Mouse (Mus musculus) embryo, embryonic 9.5 days (tissue): Measurements from ENCODE around the gene Six3.

ENCODE experiments used
- DNase-seq: peaks from one replicate; pipeline ENCODE4 v3.0.0-alpha.2; 2017; ENCODE audit errors: extremely low spot score

Gene Six3

DNA sequence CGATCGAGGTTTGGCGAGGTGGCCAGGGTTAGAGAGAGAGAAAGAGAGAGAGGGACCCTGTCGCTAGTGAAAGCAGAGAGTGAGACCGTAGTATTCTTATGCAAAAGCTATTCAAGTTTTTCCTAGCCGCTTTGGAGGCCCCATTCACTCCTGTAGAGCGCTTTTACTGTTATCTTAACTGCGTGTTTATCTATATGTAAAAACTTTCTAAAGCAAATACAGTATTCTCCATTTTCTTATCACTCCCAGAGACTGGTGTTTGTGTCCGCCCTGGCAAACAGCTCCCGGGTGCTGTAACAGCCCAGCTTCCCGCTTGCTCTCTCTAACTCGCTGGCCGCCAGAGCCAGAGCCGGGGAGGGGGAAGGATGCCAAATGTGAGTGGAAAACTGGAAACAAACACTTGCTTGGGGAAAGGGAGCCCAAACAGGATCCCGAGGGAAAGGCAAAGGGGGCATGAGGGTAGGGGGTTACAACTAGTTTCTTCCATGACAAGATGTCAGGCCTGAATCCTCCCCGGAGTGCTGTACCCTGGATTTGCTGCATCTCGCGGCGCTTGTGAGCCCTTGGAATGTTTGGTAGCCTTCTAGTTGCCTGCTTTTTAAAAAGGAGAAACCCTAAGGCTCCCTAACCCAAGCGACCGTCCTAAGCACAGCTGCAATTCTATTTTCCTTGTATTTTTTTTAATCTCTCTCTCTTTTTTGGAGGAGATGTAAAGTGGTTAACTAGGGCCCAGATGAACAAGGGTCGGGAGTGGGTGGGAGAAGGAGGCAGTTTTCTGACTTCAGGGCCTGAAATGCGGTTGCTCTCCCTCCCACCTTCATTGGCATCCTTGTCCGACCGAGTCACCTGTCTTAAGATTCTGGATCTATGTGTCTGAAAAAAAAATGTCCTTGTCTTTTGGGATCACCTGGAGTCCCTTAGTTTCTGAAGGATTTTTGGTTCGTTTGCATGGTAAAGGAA is 11.9 kb downstream of the Six3 start:
- DNase-seq = peak; percentile 75

GRCm38 (mm10) chr17:85626091-85626860 is 12.9 kb downstream of the Six3 start:
- DNase-seq = no peak

GRCm38 (mm10) chr17:85627751-85628150 is 14.3 kb downstream of the Six3 start:
- DNase-seq = no peak

DNA sequence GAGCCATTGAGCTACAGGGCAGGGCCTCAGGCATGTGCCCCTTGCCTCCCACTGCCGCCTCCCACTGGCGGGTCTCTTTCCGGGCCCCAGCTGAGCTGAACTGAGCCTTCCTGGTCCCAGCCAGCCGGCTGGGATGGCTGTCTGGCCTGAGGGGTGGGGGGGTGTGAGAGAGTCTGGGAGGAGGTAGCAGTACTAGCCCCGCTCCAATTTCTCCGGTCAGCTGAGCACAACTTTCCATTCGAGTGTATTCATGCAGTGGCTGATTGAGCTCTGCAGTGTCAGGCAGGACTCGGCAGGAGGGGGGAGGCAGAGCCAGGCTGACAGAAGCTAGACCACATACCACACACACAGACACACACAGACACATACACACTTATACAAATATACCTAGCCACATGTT is 15.4 kb downstream of the Six3 start:
- DNase-seq = peak; percentile 44

DNA sequence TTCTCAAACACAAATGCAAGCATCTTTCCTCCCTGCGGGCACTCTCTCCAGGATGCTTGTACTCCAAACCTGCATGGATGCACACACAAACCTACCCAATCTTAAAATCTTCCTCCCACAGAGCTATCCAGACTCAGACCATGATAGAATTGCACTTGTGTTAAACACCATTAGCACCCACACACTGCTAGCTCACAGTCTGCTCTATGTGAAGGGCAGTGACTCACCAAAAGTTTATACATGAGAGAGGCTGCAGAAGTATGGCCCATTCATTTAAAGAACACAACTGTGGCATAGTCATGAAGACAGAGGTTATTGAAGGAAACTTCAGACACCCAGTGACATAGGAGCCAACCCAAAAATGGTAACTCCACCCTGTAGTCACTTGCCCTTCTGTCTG is 16.0 kb downstream of the Six3 start:
- DNase-seq = no peak

DNA sequence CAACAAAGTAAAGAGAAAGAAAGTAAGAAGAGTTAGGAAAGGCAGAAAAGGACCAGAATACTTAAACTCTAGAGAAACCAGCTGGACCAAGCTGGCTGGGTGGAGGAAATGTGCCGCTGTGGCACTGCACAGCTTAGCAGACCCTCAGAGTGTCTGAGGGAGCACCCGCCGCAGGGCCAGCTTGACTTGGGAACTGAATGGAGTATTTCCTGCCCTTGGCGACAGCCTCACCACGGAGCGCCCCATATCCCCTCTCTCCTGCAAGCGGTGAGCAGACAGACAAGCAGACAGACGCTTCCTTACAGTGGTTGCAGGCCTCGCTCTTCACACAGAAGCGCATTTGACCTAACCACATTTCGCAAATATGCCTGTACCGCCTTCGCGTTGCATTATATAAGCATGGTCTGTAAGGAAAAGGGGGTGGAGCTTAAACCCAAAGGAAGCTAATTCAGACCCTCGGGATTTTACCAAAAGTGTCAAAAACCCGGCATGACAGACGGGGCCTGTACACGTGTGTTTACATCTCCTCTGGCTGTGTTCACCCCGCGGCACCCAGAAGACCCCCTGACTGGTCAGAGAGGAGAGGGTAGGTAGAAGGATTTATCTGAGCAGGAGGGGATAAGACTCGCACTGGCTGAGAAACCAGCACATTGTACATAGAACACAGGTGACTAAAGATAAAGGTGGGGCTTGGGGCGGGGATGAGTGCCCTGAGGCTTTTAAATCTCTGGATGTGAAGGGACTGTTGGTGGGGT is 17.1 kb downstream of the Six3 start:
- no peak for DNase-seq

- DNase-seq = no peak
These were observed 17.7 kb downstream of the Six3 start for GRCm38 (mm10) chr17:85631106-85631505.

DNA sequence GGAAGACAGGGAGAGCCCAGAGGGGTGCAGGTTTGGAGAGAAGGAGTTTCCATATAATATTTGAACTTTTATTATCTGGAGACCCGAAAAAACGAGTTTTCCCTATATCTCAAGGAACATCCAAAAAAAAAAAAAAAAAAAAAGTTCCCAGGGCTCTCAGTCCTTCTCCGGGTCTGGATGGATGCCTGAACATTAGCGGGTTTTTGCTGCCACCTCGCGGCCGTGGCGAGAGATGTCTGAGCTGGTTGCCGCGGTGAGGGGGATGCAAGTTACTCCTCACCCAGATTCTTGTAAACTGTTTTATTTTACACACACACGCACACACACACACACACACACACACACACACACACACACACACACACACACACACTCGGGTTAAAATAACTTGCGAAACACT is 20.2 kb downstream of the Six3 start:
- DNase-seq = peak; percentile 86

GRCm38 (mm10) chr17:85637876-85638275 is 24.5 kb downstream of the Six3 start:
- no peak for DNase-seq

DNA sequence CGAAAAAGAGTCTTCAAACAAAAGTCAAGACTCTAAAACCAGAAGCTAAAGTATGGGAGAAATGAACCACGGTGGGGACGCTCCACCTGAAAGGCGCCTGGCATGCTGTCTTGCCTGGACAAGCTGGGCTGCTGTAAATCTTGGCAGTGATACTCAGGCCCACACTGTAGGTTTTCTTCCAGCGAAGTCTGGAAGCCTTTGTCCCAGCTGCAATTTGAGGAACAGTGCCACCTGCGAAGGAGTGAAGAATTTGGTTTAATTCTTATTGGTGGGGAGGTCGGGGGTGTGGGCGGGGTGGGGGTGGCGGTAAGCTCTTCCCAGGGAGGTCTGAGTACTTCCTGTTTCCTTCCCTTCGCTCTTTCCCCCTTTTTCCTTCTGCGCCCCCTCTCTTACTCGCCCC is 31.9 kb downstream of the Six3 start:
- no peak for DNase-seq

- peak; percentile 74 for DNase-seq
These were observed 32.6 kb downstream of the Six3 start for GRCm38 (mm10) chr17:85645718-85646665.

- no peak for DNase-seq
These were observed 46.6 kb downstream of the Six3 start for GRCm38 (mm10) chr17:85660016-85660415.

DNA sequence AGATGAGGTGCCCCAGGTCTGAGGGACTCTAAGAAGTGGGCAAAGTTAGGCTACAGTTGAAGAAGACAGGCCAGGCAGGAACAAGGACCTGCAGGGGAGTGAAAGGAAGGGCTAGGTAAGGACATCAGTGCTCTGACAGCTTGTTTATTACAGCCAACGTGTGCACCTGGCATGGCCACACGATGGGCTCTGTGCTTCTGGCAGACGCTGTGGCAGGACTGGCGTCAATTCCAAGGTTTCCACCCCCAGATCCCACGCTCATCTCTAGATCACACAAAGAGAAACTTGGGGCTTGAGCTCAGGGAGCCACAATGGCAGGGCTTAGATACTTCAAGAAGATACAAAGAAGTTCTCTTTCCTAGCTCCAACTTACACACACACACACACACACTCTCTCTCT is 48.1 kb downstream of the Six3 start:
- DNase-seq = no peak

DNA sequence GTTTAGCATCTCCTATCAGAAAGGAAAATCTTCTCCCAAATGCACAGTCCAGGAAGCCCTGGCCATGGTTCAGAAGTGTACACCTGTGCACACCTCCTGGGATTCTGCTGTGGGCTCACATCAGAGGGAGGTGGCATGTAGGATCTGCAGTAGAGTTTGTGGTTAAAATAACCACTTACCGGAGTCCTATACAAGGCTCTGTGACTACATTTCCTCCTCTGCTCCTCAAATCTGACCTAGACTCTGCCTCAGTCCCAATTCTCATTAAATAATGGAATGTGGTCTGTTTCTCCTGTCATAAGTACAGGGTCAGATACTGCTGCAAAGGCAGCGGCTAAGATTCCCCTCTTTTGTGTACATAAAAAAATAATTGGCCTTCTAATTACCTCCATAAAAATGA is 50.8 kb downstream of the Six3 start:
- no peak for DNase-seq

DNA sequence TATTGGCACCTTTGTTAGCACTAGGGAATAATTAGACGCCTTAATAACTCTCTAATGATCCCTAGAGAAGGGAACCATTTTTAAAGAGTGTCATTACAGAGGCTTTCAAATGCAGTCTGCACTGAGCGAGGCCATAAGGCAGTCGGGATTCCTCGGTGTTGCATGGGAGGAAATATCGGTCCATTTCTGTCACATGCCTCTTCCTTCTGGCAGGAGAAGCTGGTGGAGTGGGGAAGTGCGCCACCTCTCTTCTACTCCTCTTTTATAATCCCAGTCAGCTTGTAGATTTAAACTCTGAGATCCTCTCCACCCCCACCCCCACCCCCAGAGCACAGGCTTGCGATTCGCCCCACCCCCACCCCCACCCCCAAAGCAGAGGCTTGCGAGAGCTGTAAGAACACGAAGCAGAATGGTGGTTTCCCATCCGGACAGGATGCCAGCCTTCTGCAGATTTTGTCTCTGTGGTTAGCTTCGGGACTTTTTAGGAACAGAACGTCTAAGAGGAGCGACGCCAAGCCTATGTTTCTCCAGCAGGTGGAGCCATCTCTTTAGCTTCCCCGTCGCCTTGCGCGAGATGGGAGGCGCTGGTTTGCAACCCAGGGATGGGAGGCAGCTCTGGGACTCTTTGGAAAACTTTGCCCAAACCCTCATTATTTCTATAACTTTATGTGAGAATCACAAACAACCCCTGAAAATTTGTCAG is 51.4 kb downstream of the Six3 start:
- DNase-seq = peak; percentile 84
